Mouse (Mus musculus) mouse trophoblast stem cell (cell line): Measurements from ENCODE around the gene Gtf2f1.
"Not testable (repeated sequence)": the region's sequence is repeated elsewhere in the genome, so short reads cannot be mapped to it uniquely, and the experiment has no call there.

ENCODE experiments used
- in situ Hi-C, 2 experiments: fragments of 300-500 bp; cut with MseI, MboI; formaldehyde crosslinking; loops; 2 replicates in 1 of 2; 3 replicates in 1 of 2; pipeline ENCODE4 v1.15.1; 2025

Gene Gtf2f1

GRCm38 (mm10) chr17:57011236-57012141, at the start of gene Gtf2f1, which contains the start of gene Gm17949:
Gene Gtf2f1, minus strand, starts transcription at chr17:57011288.
Gene Gm17949, plus strand, starts transcription at chr17:57011469.
- in situ Hi-C loops = no loop called here

- in situ Hi-C loops = no loop called here
These were observed 49.2 kb upstream of the Gtf2f1 start for GRCm38 (mm10) chr17:57060231-57060801.

GRCm38 (mm10) chr17:57059486-57059977, 48.4 kb upstream of the Gtf2f1 start, which contains the start of gene Slc25a23:
Gene Slc25a23, minus strand, starts transcription at chr17:57059863.
- in situ Hi-C loops = no loop called here

DNA sequence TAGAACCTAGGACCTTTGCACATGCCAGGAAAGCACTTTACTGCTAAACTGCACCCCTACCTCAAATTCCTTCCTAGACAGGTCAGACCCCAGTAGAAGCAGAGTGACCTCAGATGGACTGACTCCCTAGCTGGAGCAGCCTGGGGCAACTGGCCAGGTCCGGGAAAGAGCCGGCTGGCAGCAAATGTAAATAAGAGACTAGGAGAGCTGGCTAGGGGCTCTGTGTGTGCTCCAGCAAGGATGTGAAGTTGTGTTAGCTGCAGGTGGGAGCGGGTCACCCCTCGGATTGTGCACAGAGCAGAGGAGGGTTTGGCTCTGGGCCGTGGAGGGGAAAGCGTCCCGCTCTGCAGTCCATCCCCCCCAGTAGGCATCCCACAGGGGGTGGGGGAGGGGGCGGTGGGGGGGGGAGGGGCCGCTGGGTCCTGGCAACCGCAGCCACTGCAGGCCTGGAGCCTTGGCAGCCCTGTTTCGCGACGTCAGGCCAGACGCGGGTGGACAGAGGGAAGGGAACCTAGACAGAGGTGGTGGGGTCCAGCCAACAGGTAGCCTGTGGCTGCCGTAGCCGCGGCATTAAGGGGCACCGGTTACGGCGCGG, 47.9 kb upstream of the Gtf2f1 start, which contains the start of gene Crb3:
TSS of gene Crb3 (plus strand) at position 215 of the 595 bp plus-strand sequence.
- in situ Hi-C loops = no loop called here

GRCm38 (mm10) chr17:57056246-57056645, 45.2 kb upstream of the Gtf2f1 start:
- in situ Hi-C loops = no loop called here

GRCm38 (mm10) chr17:57051679-57052078, 40.6 kb upstream of the Gtf2f1 start:
- in situ Hi-C loops = not testable (repeated sequence)

GRCm38 (mm10) chr17:57048816-57049215, 37.7 kb upstream of the Gtf2f1 start:
- in situ Hi-C loops = no loop called here

- in situ Hi-C loops = no loop called here
These were observed 36.3 kb upstream of the Gtf2f1 start for GRCm38 (mm10) chr17:57047406-57047805.

DNA sequence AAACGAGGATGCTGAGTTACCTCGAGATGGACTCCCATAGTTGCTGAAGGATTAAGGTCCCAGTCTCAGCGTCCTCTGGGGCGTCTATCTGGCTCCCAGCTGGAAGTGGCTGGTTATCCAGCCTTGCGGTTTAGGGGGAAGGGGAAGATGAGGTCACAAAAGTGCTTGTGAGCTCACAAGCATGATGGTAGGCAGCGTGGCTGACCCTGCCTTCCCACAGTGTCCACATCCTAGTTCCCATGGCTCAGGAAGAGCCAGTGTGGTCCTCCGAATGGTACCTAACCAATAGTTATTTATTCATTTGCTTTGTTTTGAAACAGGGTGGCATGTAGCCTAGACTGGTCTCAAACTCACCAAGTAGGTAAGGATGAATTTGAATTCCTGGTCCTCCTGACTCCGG, 30.5 kb upstream of the Gtf2f1 start, which contains the start of gene Slc25a41:
TSS of gene Slc25a41 (minus strand) at position 101 of the 400 bp plus-strand sequence.
- in situ Hi-C loops = no loop called here

DNA sequence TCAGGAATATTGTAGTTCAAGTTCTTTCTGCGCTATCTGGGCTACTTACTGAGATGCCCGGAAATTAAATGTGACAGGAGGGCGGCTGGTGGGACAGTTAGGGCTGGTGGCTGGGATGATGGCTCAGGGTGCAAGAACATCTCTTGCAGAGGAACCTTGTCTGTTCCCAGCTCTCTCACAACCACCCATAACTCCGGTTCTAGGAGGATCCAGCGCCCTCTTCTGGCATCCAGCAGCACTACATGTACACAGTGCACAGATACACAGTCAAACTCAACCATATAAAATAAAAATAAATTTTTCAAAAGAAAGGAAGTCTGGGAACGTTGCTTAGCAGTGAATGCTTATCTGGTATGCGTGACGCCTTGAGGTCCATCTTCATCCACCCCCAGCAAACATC, 27.9 kb upstream of the Gtf2f1 start:
- in situ Hi-C loops = no loop called here

- in situ Hi-C loops = no loop called here
These were observed 21.8 kb upstream of the Gtf2f1 start for GRCm38 (mm10) chr17:57032854-57033253.

DNA sequence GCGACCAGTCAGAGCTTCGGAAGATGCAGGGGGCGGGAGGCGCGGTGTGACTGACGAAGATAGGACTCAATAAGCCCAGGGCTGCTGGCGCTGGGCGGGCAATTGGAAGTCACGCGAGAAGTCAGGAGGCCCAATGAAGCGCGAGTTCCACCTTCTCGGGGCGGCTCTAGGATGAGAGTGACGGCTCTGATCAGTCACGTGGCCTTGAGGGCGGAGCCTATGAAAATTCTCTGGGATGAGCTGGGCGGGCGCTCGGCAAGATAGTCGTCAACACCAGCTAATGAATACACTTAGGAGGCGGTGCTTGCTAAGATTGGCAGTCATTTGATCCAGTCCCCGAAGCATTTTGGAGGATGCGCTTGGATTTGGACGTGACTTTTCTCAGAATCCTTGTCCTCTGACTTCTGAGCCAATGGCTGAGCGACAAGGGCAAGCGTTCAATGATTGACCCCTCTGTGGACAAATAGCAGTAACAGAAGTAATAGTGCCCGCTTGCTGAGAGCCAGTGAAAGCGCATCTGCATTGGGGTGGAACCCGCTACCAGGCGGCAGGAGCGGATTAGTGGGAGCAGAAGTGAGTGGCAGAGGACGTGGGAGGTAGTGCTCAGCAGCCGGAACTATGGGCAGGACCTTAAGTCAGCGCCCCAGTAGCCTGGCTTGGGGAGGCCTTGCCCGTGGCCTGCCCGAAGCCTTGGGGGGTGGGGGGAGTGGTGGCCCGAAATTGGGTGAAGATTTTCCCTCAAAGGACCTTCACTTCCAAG, 20.8 kb upstream of the Gtf2f1 start:
- in situ Hi-C loops = no loop called here

- in situ Hi-C loops = no loop called here
These were observed 20.0 kb upstream of the Gtf2f1 start, which contains the start of gene Khsrp for GRCm38 (mm10) chr17:57030931-57031660. Gene Khsrp, minus strand, starts transcription at chr17:57031522.

DNA sequence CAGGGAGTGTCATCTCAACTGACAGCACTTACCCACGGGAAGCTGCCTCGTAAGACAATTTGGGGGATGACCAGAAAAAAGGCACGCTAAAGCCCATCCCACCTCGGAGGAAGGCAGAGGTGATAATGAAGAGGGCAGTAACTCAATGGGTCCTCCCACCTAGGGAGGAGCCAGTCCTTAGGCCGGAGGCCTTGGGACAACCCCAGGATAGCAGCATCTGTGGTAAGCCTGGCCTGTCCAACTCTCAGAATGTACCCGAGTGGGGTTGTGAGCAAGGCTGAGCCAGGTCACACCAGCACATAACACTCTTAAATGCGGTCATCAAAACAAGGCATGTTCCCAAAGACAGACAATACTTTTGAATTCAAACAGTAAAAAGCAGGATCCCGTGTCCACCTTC, 18.6 kb upstream of the Gtf2f1 start:
- in situ Hi-C loops = no loop called here

DNA sequence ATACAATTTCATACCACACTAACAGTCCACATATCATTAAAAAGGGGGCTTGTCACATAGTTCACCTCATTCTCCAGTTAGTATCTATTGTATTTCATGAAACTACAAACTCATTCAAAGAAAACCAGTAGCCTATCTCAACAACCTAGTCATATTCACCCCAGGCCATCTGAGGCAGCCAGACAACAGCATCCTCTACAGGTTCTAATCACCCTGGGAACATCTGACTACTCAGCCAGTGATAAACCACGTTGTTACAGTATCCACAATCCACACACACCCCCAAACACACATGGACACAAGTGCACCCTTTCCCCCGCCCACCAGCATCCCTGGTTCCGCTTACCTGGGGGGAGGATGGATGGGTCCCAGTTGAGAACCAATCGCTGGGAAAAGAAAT, 16.4 kb upstream of the Gtf2f1 start:
- in situ Hi-C loops = no loop called here

DNA sequence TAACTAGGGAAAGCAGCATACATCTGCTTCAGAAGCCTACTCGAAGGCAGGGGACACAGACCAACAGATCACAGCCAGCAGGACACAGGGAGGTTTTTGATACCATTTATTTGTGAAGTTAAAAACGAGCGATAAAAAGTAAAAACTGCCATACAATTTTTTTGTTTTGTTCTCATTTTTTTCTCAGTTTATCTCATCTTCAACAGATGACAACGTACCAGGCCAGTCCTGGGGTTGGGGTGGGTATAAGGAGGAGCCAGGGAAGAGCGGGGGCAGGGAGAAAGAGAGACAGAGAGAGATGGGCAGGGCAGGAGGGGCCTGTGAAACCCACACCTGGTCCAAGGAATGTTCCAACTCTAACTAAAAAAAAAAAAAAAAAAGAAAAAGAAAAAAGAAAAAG, 9.9 kb upstream of the Gtf2f1 start:
- in situ Hi-C loops = no loop called here

DNA sequence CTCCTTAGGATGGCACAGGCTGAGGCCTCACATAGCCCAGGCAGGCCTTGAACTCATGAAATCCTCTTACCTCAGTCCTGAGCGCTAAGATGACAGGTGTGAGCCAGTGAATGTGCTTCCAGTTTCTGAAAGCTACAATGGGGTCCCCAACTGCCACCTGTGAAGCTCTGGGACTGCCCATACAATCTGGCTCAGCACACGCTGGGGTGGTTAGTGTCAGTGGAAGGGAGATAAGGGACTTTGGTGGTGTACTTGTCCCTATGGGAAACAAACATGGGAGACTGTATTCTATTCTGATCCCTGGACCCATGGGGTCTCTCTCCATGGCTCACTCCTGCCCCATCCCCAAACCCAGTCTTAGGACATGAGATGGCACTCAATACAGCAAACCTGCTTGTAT, 8.6 kb upstream of the Gtf2f1 start:
- in situ Hi-C loops = no loop called here

DNA sequence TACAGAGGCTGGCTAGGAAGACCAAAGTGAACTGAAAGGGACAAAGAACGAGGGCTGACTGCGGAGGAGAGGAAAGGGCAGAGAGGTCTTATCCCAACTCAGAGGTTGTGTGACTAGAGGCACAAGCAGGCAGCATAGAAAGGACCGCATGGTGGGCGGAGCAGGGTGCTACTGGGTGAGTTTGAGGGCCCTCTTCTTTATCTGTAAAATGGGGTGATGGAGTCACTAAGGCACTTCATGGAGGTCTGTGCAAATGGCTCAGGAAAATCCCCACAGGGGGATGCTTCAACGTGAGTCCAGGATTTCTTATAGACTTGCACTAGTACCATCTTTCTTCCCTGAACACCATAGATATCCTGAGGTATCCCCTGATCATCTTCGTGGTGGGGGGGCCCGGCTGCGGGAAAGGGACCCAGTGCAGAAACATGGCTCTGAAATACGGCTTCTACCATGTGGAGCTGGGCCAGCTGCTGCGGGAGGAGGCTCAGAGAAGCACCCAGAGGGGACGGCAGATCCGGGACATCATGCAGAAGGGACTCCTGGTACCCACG, 1.2 kb upstream of the Gtf2f1 start:
- in situ Hi-C loops = no loop called here

GRCm38 (mm10) chr17:57010911-57011235, 215 bp downstream of the Gtf2f1 start:
- in situ Hi-C loops = no loop called here

DNA sequence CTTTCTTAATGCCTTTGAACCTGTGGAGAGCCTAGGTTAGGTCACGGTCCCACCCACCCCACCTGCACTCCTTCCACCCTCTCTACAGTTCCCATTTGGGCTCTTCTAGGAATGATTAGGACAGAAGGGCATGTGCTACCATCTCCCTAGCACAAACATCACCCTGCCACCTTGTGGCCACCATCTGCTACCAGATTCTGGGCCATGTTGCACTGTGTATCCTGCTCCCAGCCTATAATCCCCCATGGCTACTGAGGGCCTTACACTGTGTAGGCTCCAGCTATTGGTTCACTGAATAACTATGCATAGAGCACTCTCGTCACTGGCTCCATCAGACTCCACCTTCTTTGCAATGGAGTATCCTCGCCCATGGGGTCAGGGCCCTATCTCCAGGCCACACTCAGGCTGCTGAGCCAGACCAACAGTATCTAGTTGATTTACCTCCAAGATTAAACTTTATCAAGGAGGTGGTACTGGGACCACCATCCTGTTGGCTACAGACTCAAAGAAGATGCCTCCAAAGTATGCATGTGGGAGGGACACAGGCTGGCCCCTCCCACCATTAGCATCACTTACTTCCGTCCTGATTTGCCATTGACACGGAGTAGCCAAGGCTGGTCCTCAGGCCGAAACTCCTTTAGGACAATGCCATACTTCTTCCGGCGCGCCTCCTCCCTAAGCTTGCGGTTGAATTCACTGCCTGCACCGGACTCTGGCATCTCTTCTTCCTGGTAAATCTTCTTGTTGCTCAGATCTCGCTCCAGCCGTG, 3.8 kb downstream of the Gtf2f1 start:
- in situ Hi-C loops = no loop called here
